Mouse (Mus musculus) embryonic facial prominence, embryonic 15.5 days (tissue): Measurements from ENCODE around the gene Srpr. TPM values are rescaled to one million over a fixed set of nuclear protein-coding genes. Genes with fewer than 3 reads are reported as not detected.

Source experiments
- ATAC-seq: fragments of 200-750 bp; cut with Nextera tagmentation; 2 replicates; pipeline ENCODE4 v1.8.0; 2017; ENCODE audit warnings: low read depth, moderate TSS enrichment; ENCODE audit not compliant: insufficient number of reproducible peaks, low FRiP score, low TSS enrichment
- H3K27ac ChIP-seq: fragments of 300-500 bp; sonication (generic); replicated peaks from 2 replicates; pipeline ENCODE4 v1.5.1; 2015; ENCODE audit warnings: mild to moderate bottlenecking, inconsistent platforms
- H3K27me3 ChIP-seq: fragments of 300-500 bp; sonication (generic); 2 replicates; pipeline ENCODE4 v1.6.1; 2015; ENCODE audit warnings: inconsistent platforms
- H3K36me3 ChIP-seq: fragments of 300-500 bp; sonication (generic); 2 replicates; pipeline ENCODE4 v1.6.1; 2015; ENCODE audit warnings: mild to moderate bottlenecking, inconsistent platforms
- H3K4me1 ChIP-seq: fragments of 300-500 bp; sonication (generic); 2 replicates; pipeline ENCODE4 v1.6.1; 2015; ENCODE audit warnings: inconsistent platforms
- H3K4me2 ChIP-seq: fragments of 300-500 bp; sonication (generic); replicated peaks from 2 replicates; pipeline ENCODE4 v1.6.1; 2015; ENCODE audit warnings: mild to moderate bottlenecking, inconsistent platforms
- H3K4me3 ChIP-seq: fragments of 300-500 bp; sonication (generic); replicated peaks from 2 replicates; pipeline ENCODE4 v1.5.1; 2015; ENCODE audit warnings: mild to moderate bottlenecking, inconsistent platforms
- H3K9ac ChIP-seq: fragments of 300-500 bp; sonication (generic); 2 replicates; pipeline ENCODE4 v1.6.1; 2015; ENCODE audit warnings: inconsistent platforms
- H3K9me3 ChIP-seq: fragments of 300-500 bp; sonication (generic); replicated peaks from 2 replicates; pipeline ENCODE4 v1.6.1; 2016; ENCODE audit warnings: inconsistent platforms
- WGBS: fragments of 180-500 bp; shearing (Covaris S2); methylation state at CpG from one replicate; pipeline ENCODE4 v1.1.7; 2015; 5-methylcytosine and 5-hydroxymethylcytosine counted together
- polyA plus RNA-seq: library from polyadenylated mRNA; unstranded; fragments of >200 nt; fragmentation: Nextera tagmentation; extraction: Ambion mirVana; gene quantifications from 2 replicates; pipeline ENCODE4 v1.2.1, GENCODE M21; 2015

The Srpr gene
- polyA plus RNA-seq, 1 experiment from 2014 or later = 145 TPM

DNA sequence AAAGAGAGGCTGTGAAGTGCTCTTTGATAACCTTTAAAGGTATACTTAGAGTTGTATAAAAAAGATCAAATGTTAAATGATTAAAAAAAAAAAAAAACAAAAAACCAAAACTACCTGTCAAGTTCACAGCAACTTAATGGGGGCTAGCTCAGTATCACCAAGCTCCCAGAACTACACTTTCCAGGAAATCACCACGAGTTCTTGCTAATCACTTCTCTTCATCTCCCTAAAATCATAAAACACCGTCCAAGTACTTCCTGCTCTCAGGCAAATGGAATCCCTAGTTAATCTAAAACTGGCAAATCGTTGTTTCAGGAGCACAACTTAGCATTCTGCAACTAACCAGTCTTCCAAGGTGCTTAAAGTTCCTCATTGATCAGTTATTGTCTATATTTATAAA lies 64.5 kb downstream of the Srpr start:
- no peak for ATAC-seq
- Histone ChIP-seq H3K9ac (no peak overlapping the region), H3K9me3 (no peaks in the 10 kb centered on the region), H3K27ac (no peak overlapping the region), H3K4me2 (no peak overlapping the region), H3K36me3 (no peaks in the 10 kb centered on the region; the same call in 1 of the 2 replicates), H3K4me3 (no peak overlapping the region), H3K4me1 (peaks cover 17% of the 10 kb centered on the region), H3K27me3 (no peaks in the 10 kb centered on the region)
- WGBS = 76% methylated on average over 3 of the region's 3 CpGs

DNA sequence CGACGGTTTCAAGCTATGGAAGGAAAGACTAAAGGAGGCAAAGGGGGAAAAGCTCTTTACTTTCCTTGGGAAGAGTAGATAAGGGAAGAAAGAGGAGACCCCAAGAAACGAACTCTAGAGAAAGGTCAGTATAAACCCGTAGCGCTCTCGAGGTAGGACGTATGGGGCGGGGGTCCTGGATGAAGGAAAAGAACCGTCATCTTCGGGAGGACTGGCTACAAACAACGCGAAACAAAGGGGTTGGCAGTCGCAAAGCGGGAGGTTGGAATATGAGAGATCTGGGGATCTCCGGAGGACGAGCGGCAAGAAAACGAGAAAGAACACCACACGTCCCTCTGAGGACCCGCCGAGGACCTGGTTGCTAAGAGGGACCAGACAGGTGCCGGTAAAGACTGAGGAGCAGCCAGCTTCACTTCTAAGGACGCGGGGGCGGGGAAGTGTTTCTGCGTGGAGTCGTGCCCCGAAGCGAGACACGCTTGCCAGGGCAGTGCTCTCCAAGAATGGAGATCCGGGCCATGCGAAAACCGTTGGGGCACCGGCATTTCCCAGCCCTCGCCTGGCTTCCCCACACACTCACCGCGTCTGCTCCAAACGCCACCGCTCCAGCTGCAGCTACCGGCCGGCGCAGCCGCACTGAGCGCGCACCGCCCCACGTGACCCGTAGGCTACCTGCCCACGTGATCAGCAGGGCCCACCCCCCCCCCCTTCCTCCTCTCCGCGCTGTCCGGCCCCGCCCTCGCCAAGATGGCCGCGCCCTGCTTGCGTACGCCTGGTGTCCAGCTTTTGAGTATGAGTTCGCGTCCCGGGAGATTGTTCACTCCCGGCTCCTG lies 67.4 kb downstream of the Srpr start, which contains the start of the genes Fam118b and Rpusd4:
TSS of gene Fam118b (minus strand) at position 660 of the 830 bp plus-strand sequence.
TSS of gene Rpusd4 (plus strand) at position 720 of the 830 bp plus-strand sequence.
- no peaks in the 10 kb centered on the region for H3K27me3 ChIP-seq
- peak within 1 kb of the TSS; percentile 81 for H3K4me2 ChIP-seq
- H3K9ac ChIP-seq = peak within 1 kb of the TSS; percentile 76
- ATAC-seq = peak; percentile 95
- H3K9me3 ChIP-seq = no peaks in the 10 kb centered on the region
- peak within 1 kb of the TSS; percentile 78 for H3K27ac ChIP-seq
- peaks cover 17% of the 10 kb centered on the region for H3K4me1 ChIP-seq
- H3K4me3 ChIP-seq = peak within 1 kb of the TSS; percentile 82
- under 1% methylated on average over 62 of the region's 62 CpGs for WGBS
- peaks cover 12% of the 10 kb centered on the region for H3K36me3 ChIP-seq

DNA sequence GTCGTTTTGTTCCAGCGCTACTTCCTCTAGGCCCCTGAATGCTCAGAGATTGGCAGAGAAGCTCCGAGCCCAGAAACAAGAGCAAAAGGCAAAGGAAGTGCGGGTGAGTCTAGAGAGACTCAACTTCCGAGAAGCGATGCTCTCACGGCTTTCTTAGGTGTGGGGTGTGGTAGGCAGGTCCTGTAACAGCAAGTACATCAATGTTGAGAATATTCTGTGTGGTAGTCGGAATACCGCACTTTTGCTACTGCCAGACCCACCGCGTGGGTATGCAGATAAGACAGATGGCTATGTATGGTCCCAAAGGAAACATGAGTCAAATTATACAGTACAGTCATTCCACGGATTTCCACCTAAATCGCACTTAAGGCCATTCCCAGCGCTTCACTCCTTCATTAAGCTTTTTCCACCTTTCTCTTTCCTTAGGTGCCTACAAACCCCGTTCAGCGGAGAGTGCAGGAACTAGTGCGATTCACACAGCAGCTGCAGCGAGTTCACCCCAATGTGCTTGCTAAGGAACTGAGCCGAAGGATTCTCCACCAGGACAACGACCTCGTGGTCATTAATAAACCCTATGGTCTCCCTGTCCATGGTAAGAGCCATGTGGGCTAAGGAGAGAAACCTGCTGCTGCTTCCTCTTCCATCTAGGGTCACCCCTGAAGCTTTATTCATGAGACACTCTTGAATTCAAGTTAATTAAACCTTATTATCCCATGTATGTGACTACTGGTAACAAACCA lies 68.2 kb downstream of the Srpr start:
- H3K4me1 ChIP-seq = peaks cover 17% of the 10 kb centered on the region
- WGBS = 1% methylated on average over 21 of the region's 21 CpGs
- no peaks in the 10 kb centered on the region for H3K27me3 ChIP-seq
- H3K9ac ChIP-seq = peak overlapping the region; percentile 76
- H3K4me2 ChIP-seq = peak overlapping the region; percentile 81
- H3K9me3 ChIP-seq = no peaks in the 10 kb centered on the region
- ATAC-seq = no peak
- H3K27ac ChIP-seq = peak overlapping the region; percentile 78
- H3K4me3 ChIP-seq = peak overlapping the region; percentile 82
- H3K36me3 ChIP-seq = peaks cover 19% of the 10 kb centered on the region

DNA sequence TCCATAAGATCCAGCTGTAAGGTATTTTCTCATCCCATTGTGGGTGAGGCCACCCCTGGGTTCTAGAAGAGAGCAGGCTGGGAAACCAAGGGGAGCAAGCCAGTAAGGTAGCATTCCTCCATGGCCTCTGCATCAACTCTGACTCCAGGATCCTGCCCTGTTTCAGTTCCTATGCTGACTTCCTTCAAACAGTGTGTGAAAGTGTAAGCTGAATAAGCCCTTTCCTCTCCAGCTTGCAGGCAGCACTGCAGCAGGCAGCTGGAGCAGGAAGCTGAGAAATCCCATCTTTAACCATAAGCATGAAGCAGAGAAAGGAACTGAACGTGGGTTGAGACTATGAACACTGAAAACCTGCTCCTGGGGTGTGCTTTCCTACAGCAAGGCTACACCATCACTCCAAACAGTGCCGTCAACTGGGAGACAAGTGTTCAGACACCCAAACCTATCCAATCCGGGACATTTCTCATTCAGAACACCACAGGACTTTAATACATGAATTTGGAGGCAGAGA lies 77.9 kb downstream of the Srpr start:
- Histone ChIP-seq H3K27me3 (no peaks in the 10 kb centered on the region), H3K36me3 (peaks cover 51% of the 10 kb centered on the region), H3K4me1 (0 out of 2 replicates have a peak, but pooled peaks cover 3% of the 10 kb centered on the region), H3K27ac (no peak overlapping the region), H3K9ac (no peak overlapping the region), H3K9me3 (no peaks in the 10 kb centered on the region), H3K4me2 (no peak overlapping the region), H3K4me3 (no peak overlapping the region)
- 85% methylated on average over 3 of the region's 3 CpGs for WGBS
- ATAC-seq = no peak

DNA sequence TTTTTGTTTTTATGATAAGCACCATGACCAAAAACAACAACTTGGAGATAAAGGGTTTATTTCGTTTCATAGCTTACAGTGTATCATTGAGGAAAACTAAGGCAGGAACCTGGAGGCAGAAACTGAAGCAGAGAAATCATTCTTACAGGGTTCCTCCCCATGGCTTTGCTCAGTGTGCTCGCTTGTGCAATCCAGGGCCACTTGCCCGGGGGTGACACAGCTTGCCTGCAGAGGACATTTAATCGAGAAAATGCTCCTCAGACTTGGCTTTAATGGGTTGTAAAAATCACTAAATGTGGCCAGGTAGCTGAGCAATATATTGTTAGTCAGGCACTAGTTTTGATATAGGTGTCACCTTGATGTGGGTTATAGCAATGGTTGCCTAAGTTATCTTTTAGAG lies 78.5 kb downstream of the Srpr start:
- Histone ChIP-seq H3K4me1 (0 out of 2 replicates have a peak, but pooled peaks cover 7% of the 10 kb centered on the region), H3K36me3 (peaks cover 45% of the 10 kb centered on the region), H3K27ac (no peak overlapping the region), H3K9ac (no peak overlapping the region), H3K4me2 (no peak overlapping the region), H3K27me3 (no peaks in the 10 kb centered on the region), H3K9me3 (no peaks in the 10 kb centered on the region), H3K4me3 (no peak overlapping the region)
- ATAC-seq = no peak
- WGBS = 86% methylated on average over 4 of the region's 4 CpGs

DNA sequence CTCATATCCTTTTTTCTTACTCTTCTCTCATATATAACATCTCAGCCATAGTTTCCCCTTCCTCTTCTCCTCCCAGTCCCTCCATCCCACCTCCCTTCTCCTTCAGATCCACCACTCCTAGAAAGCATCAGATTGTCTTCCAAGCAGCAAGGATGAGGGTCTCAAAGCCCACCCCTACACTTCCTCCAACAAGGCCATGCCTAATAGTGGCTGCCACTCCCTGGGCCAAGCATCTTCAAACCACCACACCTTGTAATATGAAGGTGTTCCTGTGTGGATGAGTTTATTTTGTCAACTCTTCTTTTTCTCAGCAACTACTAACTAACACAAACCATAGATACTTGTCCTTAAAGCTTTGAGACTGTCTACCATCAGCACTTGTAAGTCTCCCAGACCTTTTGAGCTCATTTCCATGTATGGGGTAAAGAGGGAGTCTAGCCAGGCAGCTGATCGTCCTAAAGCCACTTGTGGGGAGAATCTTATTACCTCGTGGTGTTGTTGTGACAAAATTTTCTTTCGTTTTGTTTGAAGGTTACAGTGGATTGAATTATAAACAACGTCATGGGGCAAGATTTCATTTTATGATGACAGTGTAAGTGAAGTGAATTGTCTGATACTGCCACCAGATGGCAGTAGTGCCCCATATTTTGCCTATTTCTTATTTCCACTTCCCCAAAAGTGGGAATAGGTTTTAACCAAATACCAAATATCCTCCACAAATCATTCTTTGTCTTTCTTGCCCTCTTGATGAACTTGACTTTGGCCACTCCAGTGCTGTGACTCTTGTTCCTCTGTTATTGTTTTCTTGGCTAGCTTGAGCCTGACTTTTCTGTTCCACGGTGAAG lies 82.3 kb downstream of the Srpr start:
- Histone ChIP-seq H3K9ac (no peak overlapping the region), H3K4me1 (peaks cover 12% of the 10 kb centered on the region; the same call in 1 of the 2 replicates), H3K9me3 (no peaks in the 10 kb centered on the region), H3K27me3 (no peaks in the 10 kb centered on the region), H3K4me2 (no peak overlapping the region), H3K4me3 (no peak overlapping the region), H3K27ac (no peak overlapping the region), H3K36me3 (peaks cover 14% of the 10 kb centered on the region; the same call in 1 of the 2 replicates)
- WGBS = 10% methylated on average over 5 of the region's 5 CpGs
- no peak for ATAC-seq

DNA sequence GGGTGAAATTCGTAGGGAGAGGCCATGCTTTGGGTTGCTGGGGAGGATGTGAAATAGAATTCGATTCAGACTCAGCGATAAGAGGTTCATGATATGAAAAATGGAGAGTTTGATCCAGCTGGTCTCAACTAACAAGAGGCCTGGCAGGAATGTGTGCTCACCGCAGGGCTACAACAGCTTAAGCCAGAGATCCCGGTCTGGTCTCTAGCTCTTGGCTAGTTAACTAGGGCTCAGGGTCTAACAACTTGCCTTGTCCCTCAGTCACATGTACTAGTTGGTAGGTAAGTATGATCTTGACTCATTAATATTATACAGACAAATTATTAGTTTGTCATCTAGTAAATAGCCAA lies 82.9 kb downstream of the Srpr start:
- Histone ChIP-seq H3K4me3 (no peak overlapping the region), H3K9ac (no peak overlapping the region), H3K4me2 (no peak overlapping the region), H3K4me1 (peaks cover 12% of the 10 kb centered on the region; the same call in 1 of the 2 replicates), H3K9me3 (no peaks in the 10 kb centered on the region), H3K27me3 (no peaks in the 10 kb centered on the region), H3K36me3 (peaks cover 8% of the 10 kb centered on the region; the same call in 1 of the 2 replicates), H3K27ac (no peak overlapping the region)
- 46% methylated on average over 5 of the region's 5 CpGs for WGBS
- no peak for ATAC-seq

DNA sequence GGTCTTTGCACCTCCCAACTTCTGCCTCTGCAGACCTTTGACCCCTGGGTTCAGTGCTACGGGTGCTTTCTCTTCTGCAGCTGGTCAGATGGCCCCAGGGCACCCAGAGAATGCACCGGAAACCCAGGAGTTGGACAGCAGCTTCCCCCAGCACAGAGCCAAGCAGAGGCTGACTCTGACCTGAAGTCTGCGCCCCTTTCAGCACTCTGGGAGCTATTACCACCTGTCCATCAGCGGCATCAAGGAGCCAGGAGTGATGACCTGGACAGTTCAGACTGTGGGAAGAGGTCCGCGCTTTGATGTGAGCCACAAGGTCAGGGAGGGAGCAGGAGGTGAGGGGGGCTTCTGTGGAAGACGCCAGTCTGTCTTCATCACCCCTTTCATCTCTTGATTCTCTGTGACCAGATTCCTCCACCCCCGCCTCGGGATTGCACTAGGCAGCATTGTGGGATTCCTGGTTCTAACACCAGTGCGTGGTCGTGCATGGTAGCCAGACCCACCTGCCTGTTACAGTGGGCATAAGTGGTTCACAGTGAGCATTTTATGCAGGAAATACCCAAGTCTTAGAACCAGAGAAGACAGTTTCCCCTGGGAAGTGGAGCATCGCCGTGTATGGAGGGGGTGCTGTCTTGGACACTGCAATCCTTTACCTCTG lies 83.6 kb downstream of the Srpr start:
- H3K27ac ChIP-seq = 0 out of 2 replicates have a peak overlapping the region, but pooled peaks have one; percentile 23

DNA sequence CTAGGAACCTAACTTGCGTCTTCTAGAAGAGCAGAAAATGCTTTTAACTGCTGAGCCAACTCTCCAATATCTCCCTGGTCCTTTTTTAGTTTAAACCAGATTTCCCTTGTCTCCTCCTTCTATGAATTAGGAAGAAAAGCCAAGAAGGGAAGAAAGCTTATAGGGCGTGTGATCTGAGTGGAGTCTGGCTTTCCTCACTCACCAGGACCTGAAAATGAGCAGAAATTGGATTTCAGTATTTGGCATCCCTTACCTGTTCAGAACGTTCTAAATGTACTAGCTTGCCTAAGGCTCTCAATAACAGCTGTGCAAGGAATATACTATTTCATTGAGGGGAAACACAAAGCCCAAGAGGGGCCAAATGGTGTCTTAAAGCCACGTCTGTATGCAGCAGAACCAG lies 84.4 kb downstream of the Srpr start:
- Histone ChIP-seq H3K9ac (no peak overlapping the region), H3K9me3 (no peaks in the 10 kb centered on the region), H3K27me3 (no peaks in the 10 kb centered on the region), H3K4me1 (peaks cover 19% of the 10 kb centered on the region), H3K4me3 (no peak overlapping the region), H3K27ac (peak overlapping the region; percentile 23; the same call in 1 of the 2 replicates), H3K36me3 (no peaks in the 10 kb centered on the region), H3K4me2 (no peak overlapping the region)
- 48% methylated on average over 4 of the region's 4 CpGs for WGBS
- ATAC-seq = no peak

More for the DNA sequence above, 83.6 kb downstream of the Srpr start:
- no peak for ATAC-seq
- H3K36me3 ChIP-seq = 0 out of 2 replicates have a peak, but pooled peaks cover 4% of the 10 kb centered on the region
- no peak overlapping the region for H3K4me3 ChIP-seq
- WGBS = 43% methylated on average over 13 of the region's 13 CpGs
- H3K9ac ChIP-seq = no peak overlapping the region
- no peaks in the 10 kb centered on the region for H3K27me3 ChIP-seq
- peaks cover 12% of the 10 kb centered on the region for H3K4me1 ChIP-seq
- H3K4me2 ChIP-seq = no peak overlapping the region
- no peaks in the 10 kb centered on the region for H3K9me3 ChIP-seq

DNA sequence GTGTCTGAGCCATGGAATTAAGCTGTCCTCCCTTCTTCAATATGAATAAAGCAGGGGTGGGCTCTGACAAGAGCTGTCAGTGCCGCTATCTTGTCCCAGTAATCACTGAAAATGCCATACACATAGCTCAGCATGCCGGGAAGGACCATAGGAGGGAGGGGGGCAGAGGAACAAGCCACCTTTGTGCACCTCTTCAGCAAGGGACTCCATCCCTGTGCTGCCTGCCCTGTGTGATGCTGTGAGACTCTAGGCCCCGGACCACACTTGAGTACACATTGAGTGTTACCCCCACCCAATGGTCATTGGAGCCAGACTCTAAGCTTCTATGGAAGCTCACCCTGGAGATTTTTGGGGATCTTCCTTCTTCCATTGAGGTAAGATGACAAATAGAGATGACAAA lies 86.4 kb downstream of the Srpr start:
- Histone ChIP-seq H3K27ac (no peak overlapping the region), H3K9ac (no peak overlapping the region), H3K27me3 (no peaks in the 10 kb centered on the region), H3K4me1 (peaks cover 19% of the 10 kb centered on the region), H3K4me2 (no peak overlapping the region), H3K36me3 (no peaks in the 10 kb centered on the region), H3K4me3 (no peak overlapping the region), H3K9me3 (no peaks in the 10 kb centered on the region)
- 69% methylated on average over 3 of the region's 3 CpGs for WGBS
- no peak for ATAC-seq
